Mouse (Mus musculus) 416B (cell line): ENCODE data around the gene Bmpr2.

Source experiments
- DNase-seq: peaks from one replicate; pipeline ENCODE4 v3.0.0; 2011; ENCODE audit warnings: low read depth

The Bmpr2 gene

GRCm38 (mm10) chr1:59797865-59798264 lies 34.7 kb downstream of the Bmpr2 start:
- no peak for DNase-seq

GRCm38 (mm10) chr1:59804363-59804762 lies 41.2 kb downstream of the Bmpr2 start:
- no peak for DNase-seq

- no peak for DNase-seq
Observed at GRCm38 (mm10) chr1:59809921-59810320, 46.7 kb downstream of the Bmpr2 start.

GRCm38 (mm10) chr1:59812782-59813181 lies 49.6 kb downstream of the Bmpr2 start:
- DNase-seq = no peak

- DNase-seq = no peak
Observed at GRCm38 (mm10) chr1:59825421-59825820, 62.2 kb downstream of the Bmpr2 start.

- no peak for DNase-seq
Observed at GRCm38 (mm10) chr1:59826583-59826982, 63.4 kb downstream of the Bmpr2 start.

GRCm38 (mm10) chr1:59829410-59829809 lies 66.2 kb downstream of the Bmpr2 start:
- DNase-seq = no peak

GRCm38 (mm10) chr1:59830194-59830593 lies 67.0 kb downstream of the Bmpr2 start:
- peak; percentile 88 for DNase-seq

GRCm38 (mm10) chr1:59833723-59834122 lies 70.5 kb downstream of the Bmpr2 start:
- DNase-seq = no peak

GRCm38 (mm10) chr1:59848327-59848726 lies 85.1 kb downstream of the Bmpr2 start:
- no peak for DNase-seq

GRCm38 (mm10) chr1:59859046-59859445 lies 95.8 kb downstream of the Bmpr2 start:
- DNase-seq = no peak

GRCm38 (mm10) chr1:59862144-59862543 lies 98.9 kb downstream of the Bmpr2 start:
- no peak for DNase-seq

- no peak for DNase-seq
Observed at GRCm38 (mm10) chr1:59868041-59868440, 104.8 kb downstream of the Bmpr2 start.

- DNase-seq = no peak
Observed at GRCm38 (mm10) chr1:59874023-59874422, 110.8 kb downstream of the Bmpr2 start.

GRCm38 (mm10) chr1:59878098-59878497 lies 114.9 kb downstream of the Bmpr2 start:
- DNase-seq = no peak

- peak; percentile 77 for DNase-seq
Observed at GRCm38 (mm10) chr1:59883349-59884134, 120.3 kb downstream of the Bmpr2 start.

GRCm38 (mm10) chr1:59886899-59887298 lies 123.7 kb downstream of the Bmpr2 start:
- no peak for DNase-seq

- DNase-seq = no peak
Observed at GRCm38 (mm10) chr1:59888018-59888417, 124.8 kb downstream of the Bmpr2 start.

GRCm38 (mm10) chr1:59891185-59891584 lies 128.0 kb downstream of the Bmpr2 start:
- no peak for DNase-seq

- DNase-seq = peak; percentile 50
Observed at GRCm38 (mm10) chr1:59892777-59893176, 129.6 kb downstream of the Bmpr2 start.

GRCm38 (mm10) chr1:59894025-59894424 lies 130.8 kb downstream of the Bmpr2 start:
- DNase-seq = no peak

- DNase-seq = peak; percentile 95
Observed at GRCm38 (mm10) chr1:59895456-59895855, 132.3 kb downstream of the Bmpr2 start.

- no peak for DNase-seq
Observed at GRCm38 (mm10) chr1:59897147-59897798, 134.1 kb downstream of the Bmpr2 start.

- DNase-seq = peak; percentile 32
Observed at GRCm38 (mm10) chr1:59899679-59900078, 136.5 kb downstream of the Bmpr2 start.
